Mouse (Mus musculus): ENCODE results near the gene Tcn2. TPM values are rescaled to one million over a fixed set of nuclear protein-coding genes. Genes with fewer than 3 reads are reported as not detected.

Gene Tcn2
- polyA plus RNA-seq, 1 experiment from 2014 or later: 21.1 TPM

Other genes with a start within 250 kb of the Tcn2 start
- gene Osbp2, start 68.3 kb downstream of the Tcn2 start, polyA plus RNA-seq (2014; fragmentation: Nextera tagmentation; extraction: Ambion mirVana): 0.32 and 0.38 TPM in 2 replicates
- not detected in 2 replicates for gene 4921536K21Rik, start 37.1 kb downstream of the Tcn2 start, polyA plus RNA-seq (2014; fragmentation: Nextera tagmentation; extraction: Ambion mirVana)
- gene Dusp18, start 36.9 kb downstream of the Tcn2 start, polyA plus RNA-seq (2014; fragmentation: Nextera tagmentation; extraction: Ambion mirVana): 2.0 and 2.5 TPM in 2 replicates
- gene Slc35e4, start 17.5 kb downstream of the Tcn2 start, polyA plus RNA-seq (2014; fragmentation: Nextera tagmentation; extraction: Ambion mirVana): 0.97 and 1.4 TPM in 2 replicates
- gene Pes1, start 31.8 kb upstream of the Tcn2 start, polyA plus RNA-seq (2014; fragmentation: Nextera tagmentation; extraction: Ambion mirVana): 105 and 112 TPM in 2 replicates
- gene 4930556J24Rik, start 44.6 kb upstream of the Tcn2 start, polyA plus RNA-seq (2014; fragmentation: Nextera tagmentation; extraction: Ambion mirVana): 0.16 and 0.29 TPM in 2 replicates
- 0.87 and 1.5 TPM in 2 replicates for gene Gal3st1, start 51.5 kb upstream of the Tcn2 start, polyA plus RNA-seq (2014; fragmentation: Nextera tagmentation; extraction: Ambion mirVana)
- gene Sec14l4, start 99.3 kb upstream of the Tcn2 start, polyA plus RNA-seq (2014; fragmentation: Nextera tagmentation; extraction: Ambion mirVana): 0.88 and 1.1 TPM in 2 replicates
- gene Sec14l3, start 132.7 kb upstream of the Tcn2 start, polyA plus RNA-seq (2014; fragmentation: Nextera tagmentation; extraction: Ambion mirVana): not detected in 2 replicates
- gene Mtfp1, start 163.3 kb upstream of the Tcn2 start, polyA plus RNA-seq (2014; fragmentation: Nextera tagmentation; extraction: Ambion mirVana): 48.8 and 51.8 TPM in 2 replicates
- gene Sec14l2, start 191.3 kb upstream of the Tcn2 start, polyA plus RNA-seq (2014; fragmentation: Nextera tagmentation; extraction: Ambion mirVana): 6.2 and 6.8 TPM in 2 replicates
- gene Rnf215, start 203.0 kb upstream of the Tcn2 start, polyA plus RNA-seq (2014; fragmentation: Nextera tagmentation; extraction: Ambion mirVana): 10.4 and 11.6 TPM in 2 replicates
- 2.2 and 2.3 TPM in 2 replicates for gene Ccdc157, start 228.1 kb upstream of the Tcn2 start, polyA plus RNA-seq (2014; fragmentation: Nextera tagmentation; extraction: Ambion mirVana)
- 76.0 and 76.7 TPM in 2 replicates for gene Sf3a1, start 228.2 kb upstream of the Tcn2 start, polyA plus RNA-seq (2014; fragmentation: Nextera tagmentation; extraction: Ambion mirVana)

All from liver, embryonic 11.5 days (tissue).